Mouse (Mus musculus): ENCODE results near the gene Mst1r. TPM values are rescaled to one million over a fixed set of nuclear protein-coding genes. Genes with fewer than 3 reads are reported as not detected.

Gene Mst1r
- polyA plus RNA-seq, 1 experiment: 0.02 TPM

GRCm38 (mm10) chr9:107963700-107964099 is 57.0 kb downstream of the Mst1r start:
- H3K4me3 ChIP-seq (ENCODE audit: insufficient read depth, poor library complexity, severe bottlenecking): no peak overlapping the region
- no peaks in the 10 kb centered on the region for H3K27me3 ChIP-seq (ENCODE audit: control insufficient read depth, insufficient read depth, insufficient read length)
- no peak overlapping the region for H3ac ChIP-seq (ENCODE audit: control insufficient read depth, insufficient read length, low read depth)
- no peaks in the 10 kb centered on the region for H3K79me2 ChIP-seq (ENCODE audit: control insufficient read depth, insufficient read depth)
- H3K79me3 ChIP-seq (ENCODE audit: low read depth): no peaks in the 10 kb centered on the region
- TF ChIP-seq CEBPB (IDR thresholded peaks at IDR 0.05; ENCODE audit: low read depth) (no peak), USF1 (IDR thresholded peaks at IDR 0.05; ENCODE audit: low read depth) (no peak), FOSL1 (IDR thresholded peaks at IDR 0.05; ENCODE audit: insufficient read depth, low read length, poor library complexity, severe bottlenecking) (no peak), CTCF (IDR thresholded peaks at IDR 0.05; ENCODE audit: control insufficient read depth, insufficient read depth, insufficient read length) (peak; percentile 70)
- H3K36me3 ChIP-seq (ENCODE audit: control insufficient read depth, insufficient read depth): peaks cover 44% of the 10 kb centered on the region

DNA sequence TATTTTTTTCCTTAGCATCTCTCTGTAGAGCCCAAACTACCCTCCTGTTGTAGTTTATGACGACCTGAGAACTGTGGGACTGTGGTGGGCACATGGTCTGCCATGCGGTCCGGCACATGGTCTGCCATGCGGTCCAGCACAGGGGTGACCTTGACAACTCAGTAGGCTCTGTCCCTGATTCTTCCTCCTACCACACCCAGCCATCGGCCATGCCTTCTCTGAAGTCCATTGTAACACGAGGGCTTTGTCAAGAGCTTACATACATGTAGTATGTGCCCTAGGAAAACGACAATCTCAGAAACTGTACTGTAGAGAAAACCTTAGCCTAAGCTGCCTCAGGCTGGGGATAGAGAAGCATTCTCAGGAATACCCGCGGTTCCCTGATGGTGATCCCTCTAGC is 58.0 kb downstream of the Mst1r start:
- H3K4me3 ChIP-seq (ENCODE audit: insufficient read depth, poor library complexity, severe bottlenecking): no peak overlapping the region
- H3K36me3 ChIP-seq (ENCODE audit: control insufficient read depth, insufficient read depth): peaks cover 39% of the 10 kb centered on the region
- H3ac ChIP-seq (ENCODE audit: control insufficient read depth, insufficient read length, low read depth): no peak overlapping the region
- no peaks in the 10 kb centered on the region for H3K79me3 ChIP-seq (ENCODE audit: low read depth)
- no peaks in the 10 kb centered on the region for H3K79me2 ChIP-seq (ENCODE audit: control insufficient read depth, insufficient read depth)
- no peaks in the 10 kb centered on the region for H3K27me3 ChIP-seq (ENCODE audit: control insufficient read depth, insufficient read depth, insufficient read length)
- no peak for TF ChIP-seq CTCF (IDR thresholded peaks at IDR 0.05; ENCODE audit: control insufficient read depth, insufficient read depth, insufficient read length)
- no peak for TF ChIP-seq MAX (IDR thresholded peaks at IDR 0.05)
- no peak for TF ChIP-seq USF1 (IDR thresholded peaks at IDR 0.05; ENCODE audit: low read depth)

GRCm38 (mm10) chr9:107966676-107967075 is 60.0 kb downstream of the Mst1r start:
- Histone ChIP-seq H3K4me3 (ENCODE audit: insufficient read depth, poor library complexity, severe bottlenecking) (no peak overlapping the region), H3K79me2 (ENCODE audit: control insufficient read depth, insufficient read depth) (no peaks in the 10 kb centered on the region), H3K36me3 (ENCODE audit: control insufficient read depth, insufficient read depth) (peaks cover 39% of the 10 kb centered on the region), H3ac (ENCODE audit: control insufficient read depth, insufficient read length, low read depth) (no peak overlapping the region), H3K79me3 (ENCODE audit: low read depth) (no peaks in the 10 kb centered on the region), H3K27me3 (ENCODE audit: control insufficient read depth, insufficient read depth, insufficient read length) (no peaks in the 10 kb centered on the region)
- no peak for TF ChIP-seq CTCF (IDR thresholded peaks at IDR 0.05; ENCODE audit: control insufficient read depth, insufficient read depth, insufficient read length)
- TF ChIP-seq MYOG (IDR thresholded peaks at IDR 0.05; ENCODE audit: control insufficient read depth, extremely low read depth, insufficient read length): no peak
- TF ChIP-seq MYOD1 (IDR thresholded peaks at IDR 0.05; ENCODE audit: control insufficient read depth, insufficient read length, low read depth): no peak
- no peak for TF ChIP-seq CEBPB (IDR thresholded peaks at IDR 0.05; ENCODE audit: low read depth)
- TF ChIP-seq MAX (IDR thresholded peaks at IDR 0.05): no peak
- no peak for TF ChIP-seq FOSL1 (IDR thresholded peaks at IDR 0.05; ENCODE audit: insufficient read depth, low read length, poor library complexity, severe bottlenecking)
- no peak for TF ChIP-seq USF1 (IDR thresholded peaks at IDR 0.05; ENCODE audit: low read depth)

- no peaks in the 10 kb centered on the region for H3K79me3 ChIP-seq (ENCODE audit: low read depth)
- H3K4me3 ChIP-seq (ENCODE audit: insufficient read depth, poor library complexity, severe bottlenecking): no peak overlapping the region
- H3K36me3 ChIP-seq (ENCODE audit: control insufficient read depth, insufficient read depth): peaks cover 32% of the 10 kb centered on the region
- no peaks in the 10 kb centered on the region for H3K27me3 ChIP-seq (ENCODE audit: control insufficient read depth, insufficient read depth, insufficient read length)
- H3ac ChIP-seq (ENCODE audit: control insufficient read depth, insufficient read length, low read depth): no peak overlapping the region
- no peak for TF ChIP-seq FOSL1 (IDR thresholded peaks at IDR 0.05; ENCODE audit: insufficient read depth, low read length, poor library complexity, severe bottlenecking)
- no peak for TF ChIP-seq MYOG (IDR thresholded peaks at IDR 0.05; ENCODE audit: control insufficient read depth, extremely low read depth, insufficient read length)
- TF ChIP-seq MYOD1 (IDR thresholded peaks at IDR 0.05; ENCODE audit: control insufficient read depth, insufficient read length, low read depth): no peak
- TF ChIP-seq USF1 (IDR thresholded peaks at IDR 0.05; ENCODE audit: low read depth): no peak
- no peak for TF ChIP-seq MAX (IDR thresholded peaks at IDR 0.05)
- TF ChIP-seq CEBPB (IDR thresholded peaks at IDR 0.05; ENCODE audit: low read depth): no peak
- no peak for TF ChIP-seq CTCF (IDR thresholded peaks at IDR 0.05; ENCODE audit: control insufficient read depth, insufficient read depth, insufficient read length)
- no peaks in the 10 kb centered on the region for H3K79me2 ChIP-seq (ENCODE audit: control insufficient read depth, insufficient read depth)
Measured at GRCm38 (mm10) chr9:107967437-107967836, 60.8 kb downstream of the Mst1r start.

DNA sequence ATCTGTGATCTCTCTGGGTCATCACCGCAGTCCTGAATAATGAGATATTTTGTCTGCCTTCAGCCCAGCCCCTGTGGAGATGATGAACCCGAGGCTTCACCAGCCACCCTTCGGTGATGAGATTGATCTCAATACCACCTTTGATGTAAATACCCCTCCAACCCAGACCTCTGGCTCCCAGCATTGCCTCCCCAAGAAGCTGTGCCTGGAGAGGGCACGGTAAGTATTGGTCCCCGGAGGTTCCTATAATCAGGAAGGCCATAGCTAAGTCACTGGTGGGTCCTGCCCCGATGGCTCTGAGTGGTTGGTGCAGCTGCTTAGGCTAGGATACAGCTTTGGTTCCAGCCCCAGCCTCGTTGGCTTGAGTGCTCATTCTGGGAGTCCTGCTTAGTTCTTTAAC is 61.9 kb downstream of the Mst1r start:
- no peaks in the 10 kb centered on the region for H3K79me2 ChIP-seq (ENCODE audit: control insufficient read depth, insufficient read depth)
- no peak for TF ChIP-seq MYOD1 (IDR thresholded peaks at IDR 0.05; ENCODE audit: control insufficient read depth, insufficient read length, low read depth)
- TF ChIP-seq CTCF (IDR thresholded peaks at IDR 0.05; ENCODE audit: control insufficient read depth, insufficient read depth, insufficient read length): no peak
- TF ChIP-seq MAX (IDR thresholded peaks at IDR 0.05): no peak
- TF ChIP-seq MYOG (IDR thresholded peaks at IDR 0.05; ENCODE audit: control insufficient read depth, extremely low read depth, insufficient read length): no peak
- no peak for TF ChIP-seq CEBPB (IDR thresholded peaks at IDR 0.05; ENCODE audit: low read depth)
- TF ChIP-seq USF1 (IDR thresholded peaks at IDR 0.05; ENCODE audit: low read depth): no peak
- TF ChIP-seq FOSL1 (IDR thresholded peaks at IDR 0.05; ENCODE audit: insufficient read depth, low read length, poor library complexity, severe bottlenecking): no peak
- peaks cover 22% of the 10 kb centered on the region for H3K36me3 ChIP-seq (ENCODE audit: control insufficient read depth, insufficient read depth)
- no peak overlapping the region for H3ac ChIP-seq (ENCODE audit: control insufficient read depth, insufficient read length, low read depth)
- H3K79me3 ChIP-seq (ENCODE audit: low read depth): no peaks in the 10 kb centered on the region
- H3K4me3 ChIP-seq (ENCODE audit: insufficient read depth, poor library complexity, severe bottlenecking): no peak overlapping the region
- no peaks in the 10 kb centered on the region for H3K27me3 ChIP-seq (ENCODE audit: control insufficient read depth, insufficient read depth, insufficient read length)

Other genes starting within 250 kb of the Mst1r start
- 0.01 TPM for gene Slc38a3, start 237.3 kb upstream of the Mst1r start, polyA plus RNA-seq (2012; fragmentation: generic; extraction: Trizol)
- gene Gnat1, start 227.2 kb upstream of the Mst1r start, polyA plus RNA-seq (2012; fragmentation: generic; extraction: Trizol): 0.01 TPM
- gene Sema3f, start 196.4 kb upstream of the Mst1r start, polyA plus RNA-seq (2012; fragmentation: generic; extraction: Trizol): 0.36 TPM
- gene Rbm5, start 135.9 kb upstream of the Mst1r start, polyA plus RNA-seq (2012; fragmentation: generic; extraction: Trizol): 29.8 TPM
- gene Rbm6, start 33.6 kb upstream of the Mst1r start, polyA plus RNA-seq (2012; fragmentation: generic; extraction: Trizol): 12.9 TPM
- gene Mon1a, start 18.7 kb upstream of the Mst1r start, polyA plus RNA-seq (2012; fragmentation: generic; extraction: Trizol): 7.7 TPM
- not detected for gene Actl11, start 21.6 kb downstream of the Mst1r start, polyA plus RNA-seq (2012; fragmentation: generic; extraction: Trizol)
- gene Camkv, start 28.8 kb downstream of the Mst1r start, polyA plus RNA-seq (2012; fragmentation: generic; extraction: Trizol): 0.07 TPM
- 18.5 TPM for gene Traip, start 43.3 kb downstream of the Mst1r start, polyA plus RNA-seq (2012; fragmentation: generic; extraction: Trizol)
- gene Uba7, start 68.6 kb downstream of the Mst1r start, polyA plus RNA-seq (2012; fragmentation: generic; extraction: Trizol): 0.51 TPM
- gene Gm20661, start 76.2 kb downstream of the Mst1r start, polyA plus RNA-seq (2012; fragmentation: generic; extraction: Trizol): not detected
- 1.8 TPM for gene Inka1, start 79.0 kb downstream of the Mst1r start, polyA plus RNA-seq (2012; fragmentation: generic; extraction: Trizol)
- gene Cdhr4, start 85.6 kb downstream of the Mst1r start, polyA plus RNA-seq (2012; fragmentation: generic; extraction: Trizol): not detected
- 0.20 TPM for gene Gm20662, start 89.5 kb downstream of the Mst1r start, polyA plus RNA-seq (2012; fragmentation: generic; extraction: Trizol)
- 30.8 TPM for gene Ip6k1, start 95.6 kb downstream of the Mst1r start, polyA plus RNA-seq (2012; fragmentation: generic; extraction: Trizol)
- gene Gmppb, start 142.4 kb downstream of the Mst1r start, polyA plus RNA-seq (2012; fragmentation: generic; extraction: Trizol): 23.5 TPM
- gene Amigo3, start 146.3 kb downstream of the Mst1r start, polyA plus RNA-seq (2012; fragmentation: generic; extraction: Trizol): 1.9 TPM
- gene Mst1, start 173.6 kb downstream of the Mst1r start, polyA plus RNA-seq (2012; fragmentation: generic; extraction: Trizol): 0.09 TPM
- gene Rnf123, start 176.5 kb downstream of the Mst1r start, polyA plus RNA-seq (2012; fragmentation: generic; extraction: Trizol): 15.4 TPM
- 49.1 TPM for gene Apeh, start 187.7 kb downstream of the Mst1r start, polyA plus RNA-seq (2012; fragmentation: generic; extraction: Trizol)

Data from C2C12 (cell line).